Mouse (Mus musculus) B cell, adult 2 months (primary cell): ENCODE data around the gene Txnip.
"Not testable (repeated sequence)": the region's sequence is repeated elsewhere in the genome, so short reads cannot be mapped to it uniquely, and the experiment has no call there.

Source experiments
- DNase-seq, 2 experiments: peaks; one replicate each; pipeline ENCODE4 v3.0.0; 2022

Gene Txnip

GRCm38 (mm10) chr3:96594851-96595250 lies 37.1 kb downstream of the Txnip start:
- no peak for DNase-seq

- no peak for DNase-seq
Measured at GRCm38 (mm10) chr3:96595661-96596060, 37.9 kb downstream of the Txnip start.

- DNase-seq = peak in 1 of 2 experiments; percentile 29
Measured at GRCm38 (mm10) chr3:96596228-96596707, 38.5 kb downstream of the Txnip start, which contains the start of gene Ankrd34a. Ankrd34a (plus strand) TSS chr3:96596636.

- no peak for DNase-seq
Measured at GRCm38 (mm10) chr3:96596855-96597254, 39.1 kb downstream of the Txnip start.

- DNase-seq = peak in 1 of 2 experiments; percentile 42
Measured at GRCm38 (mm10) chr3:96597435-96597891, 39.7 kb downstream of the Txnip start.

- peak; percentile 35 to 43 for DNase-seq
Measured at GRCm38 (mm10) chr3:96598156-96599068, 40.7 kb downstream of the Txnip start.

- DNase-seq = no peak
Measured at GRCm38 (mm10) chr3:96599069-96599393, 41.3 kb downstream of the Txnip start.

GRCm38 (mm10) chr3:96599411-96599810 lies 41.7 kb downstream of the Txnip start:
- DNase-seq = no peak

GRCm38 (mm10) chr3:96600639-96601250 lies 43.0 kb downstream of the Txnip start, which contains the start of gene Lix1l:
Lix1l (plus strand) TSS chr3:96601149.
- peak; percentile 83 to 86 for DNase-seq

- peak in 1 of 2 experiments; percentile 37 for DNase-seq
Measured at GRCm38 (mm10) chr3:96601251-96601787, 43.6 kb downstream of the Txnip start.

- no peak for DNase-seq
Measured at GRCm38 (mm10) chr3:96601941-96602703, 44.4 kb downstream of the Txnip start.

- DNase-seq = no peak
Measured at GRCm38 (mm10) chr3:96602704-96603084, 44.9 kb downstream of the Txnip start.

GRCm38 (mm10) chr3:96603311-96603710 lies 45.6 kb downstream of the Txnip start:
- DNase-seq = no peak

- not testable (repeated sequence) for DNase-seq
Measured at GRCm38 (mm10) chr3:96606007-96606406, 48.2 kb downstream of the Txnip start.

GRCm38 (mm10) chr3:96606618-96607017 lies 48.9 kb downstream of the Txnip start:
- no peak for DNase-seq
